Mouse (Mus musculus) inflammation-experienced regulatory T-cells, adult 6 months (primary cell): ENCODE data around the gene Rarb. TPM values are rescaled to one million over a fixed set of nuclear protein-coding genes. Genes with fewer than 3 reads are reported as not detected.

ENCODE experiments used
- ATAC-seq: one replicate; pipeline ENCODE4 v1.8.0; 2017
- polyA plus RNA-seq, 3 experiments: library from polyadenylated mRNA; unstranded; fragments of 100-300 nt; shearing (Covaris generic); gene quantifications; one replicate each; pipeline ENCODE4 v1.2.1; 2017

Rarb gene
- polyA plus RNA-seq, 3 experiments from 2014 or later, result not detected

- no peak for ATAC-seq
Measured at GRCm38 (mm10) chr14:16577049-16577448, 241.9 kb downstream of the Rarb start.

DNA sequence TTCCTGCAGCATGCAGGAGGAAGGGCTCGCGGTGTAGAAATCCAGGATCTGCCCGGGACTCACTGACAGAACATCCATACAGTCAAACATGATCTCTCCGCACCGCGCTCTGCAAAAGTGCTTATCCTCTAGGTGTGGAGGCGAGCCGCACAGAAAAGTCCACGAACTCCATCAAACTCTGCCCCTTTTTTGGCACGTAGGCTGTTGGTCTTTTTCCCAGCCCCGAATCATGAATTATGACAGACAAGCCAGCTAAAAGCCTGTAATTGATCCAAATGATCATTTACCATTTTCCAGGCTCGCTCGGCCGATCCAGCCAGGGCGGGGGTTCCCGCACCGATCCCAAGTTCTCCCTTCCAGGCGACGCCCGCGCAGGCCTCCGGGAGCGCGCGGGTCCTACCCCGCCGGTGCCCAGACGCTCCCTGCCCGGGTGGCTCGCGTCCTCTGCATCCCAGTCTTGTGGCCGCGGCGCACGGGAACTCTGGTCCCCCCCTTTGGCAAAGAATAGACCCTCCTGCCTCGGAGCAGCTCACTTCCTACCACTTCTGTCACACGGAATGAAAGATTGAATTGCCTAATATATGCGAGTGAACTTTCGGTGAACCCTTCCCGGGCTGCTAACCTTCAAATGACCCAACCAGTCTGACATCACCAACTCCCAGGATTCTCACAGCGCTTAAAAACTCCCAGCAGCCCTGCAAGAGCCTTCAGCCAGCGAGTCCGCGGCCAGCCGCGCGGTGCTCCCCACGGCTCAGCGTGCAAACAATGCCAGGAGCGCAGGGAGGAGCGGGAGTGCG, 243.8 kb downstream of the Rarb start:
- ATAC-seq, result no peak

- ATAC-seq, result no peak
Measured at GRCm38 (mm10) chr14:16573475-16574171, 245.3 kb downstream of the Rarb start.

DNA sequence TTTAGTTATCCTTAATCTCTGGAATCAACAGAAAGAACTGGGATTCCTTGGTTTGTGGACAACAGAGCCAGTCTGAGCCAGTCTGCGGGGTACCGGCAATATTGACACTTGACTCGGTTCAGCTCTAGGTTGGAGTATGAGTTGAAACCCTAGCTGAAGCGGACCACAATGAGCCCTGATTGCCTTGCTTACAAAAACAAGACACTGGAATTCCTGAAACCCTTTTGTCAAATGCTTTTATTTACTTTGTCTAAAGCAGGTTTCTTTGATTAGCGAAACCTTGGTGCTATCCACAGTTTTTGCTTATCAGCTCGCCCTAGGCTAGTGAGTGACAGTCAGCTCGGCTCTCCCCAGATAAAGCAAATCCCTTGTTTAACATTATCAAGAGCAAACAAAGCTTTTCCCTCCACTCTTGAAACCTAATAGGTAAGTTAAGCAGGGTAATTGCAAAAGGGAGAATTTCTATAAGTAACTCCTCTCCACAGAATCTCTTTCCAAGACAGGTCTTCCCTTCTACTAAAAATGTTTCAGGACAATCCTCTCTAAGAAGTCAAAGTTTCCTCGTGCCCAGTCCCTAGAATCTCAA, 246.1 kb downstream of the Rarb start:
- no peak for ATAC-seq

DNA sequence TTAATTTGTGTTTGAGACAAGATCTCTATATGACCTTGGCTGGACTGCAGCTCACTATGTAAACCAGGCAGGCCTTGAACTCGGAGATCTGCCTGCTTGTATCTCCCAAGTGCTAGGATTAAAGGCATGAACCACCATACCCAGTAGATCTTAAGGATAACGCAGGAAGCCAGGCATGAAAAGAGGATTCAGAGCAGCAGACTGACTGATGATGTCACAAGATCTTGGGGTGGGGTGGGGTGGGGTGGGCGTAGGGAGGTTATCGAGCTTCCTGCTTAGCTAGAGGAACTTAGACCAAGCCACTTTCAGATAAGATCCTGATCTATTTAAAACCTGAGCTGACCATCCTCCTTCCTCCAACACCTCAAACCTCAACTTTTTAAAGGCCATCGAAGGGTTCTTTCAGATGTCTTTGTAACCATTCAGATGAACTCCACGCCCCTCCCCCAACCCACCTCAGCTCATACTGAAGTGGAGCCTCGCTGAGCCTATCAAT, 249.4 kb downstream of the Rarb start:
- ATAC-seq, result no peak

GRCm38 (mm10) chr14:16566920-16567319, 252.0 kb downstream of the Rarb start:
- ATAC-seq, result no peak

- ATAC-seq, result no peak
Measured at GRCm38 (mm10) chr14:16563912-16564311, 255.0 kb downstream of the Rarb start.

DNA sequence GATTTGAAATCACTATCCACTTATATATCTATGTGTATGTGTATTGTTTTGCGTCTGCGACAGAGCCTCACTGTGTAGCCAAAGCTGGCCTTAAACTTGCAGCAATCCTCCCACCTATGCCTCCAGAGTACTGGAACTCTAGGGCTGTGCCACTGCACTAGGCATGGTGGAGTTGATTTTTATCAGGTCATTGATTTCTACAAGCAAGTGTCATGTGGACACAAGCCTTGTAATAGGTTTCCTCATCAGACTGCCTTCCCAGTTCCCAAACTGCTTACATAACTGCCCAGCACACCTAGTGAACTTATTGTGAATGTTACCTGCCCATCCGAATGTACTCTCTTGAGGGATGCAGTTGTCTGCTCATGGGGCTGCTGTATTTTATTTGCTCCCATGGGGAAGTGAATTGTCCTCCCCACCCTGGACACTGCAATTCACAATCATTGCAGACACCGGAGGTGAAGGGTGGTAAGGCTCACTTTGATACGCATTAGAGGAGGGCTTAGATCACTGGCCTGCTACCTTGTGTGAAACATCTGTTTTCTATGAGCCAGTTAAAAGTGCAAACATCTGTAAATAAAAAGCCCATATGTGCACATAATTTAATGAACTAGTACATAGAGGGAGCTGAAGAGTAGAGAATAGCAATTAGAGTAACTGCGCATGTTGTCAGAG, 257.3 kb downstream of the Rarb start:
- ATAC-seq, result no peak

- ATAC-seq, result no peak
Measured at GRCm38 (mm10) chr14:16559294-16560217, 259.4 kb downstream of the Rarb start.

DNA sequence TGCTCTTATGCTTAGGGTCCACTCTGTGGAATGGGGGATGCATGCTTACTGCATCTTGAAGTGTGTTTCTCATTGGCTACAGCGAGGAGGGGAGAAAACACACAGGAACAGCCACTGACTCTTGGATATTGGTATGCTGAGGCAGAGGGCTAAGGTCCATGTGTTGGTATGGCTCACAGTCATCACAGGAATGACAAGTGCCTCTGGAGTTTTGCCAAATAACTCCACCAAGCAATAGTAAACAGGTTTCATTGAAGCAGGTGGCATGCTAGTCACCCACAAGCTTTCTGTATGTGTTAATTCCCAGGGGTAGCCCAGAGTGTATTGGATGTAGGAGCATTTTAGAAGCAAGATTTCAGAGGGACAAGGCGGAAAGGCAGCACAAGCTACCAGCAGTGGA, 260.9 kb downstream of the Rarb start:
- ATAC-seq, result no peak

DNA sequence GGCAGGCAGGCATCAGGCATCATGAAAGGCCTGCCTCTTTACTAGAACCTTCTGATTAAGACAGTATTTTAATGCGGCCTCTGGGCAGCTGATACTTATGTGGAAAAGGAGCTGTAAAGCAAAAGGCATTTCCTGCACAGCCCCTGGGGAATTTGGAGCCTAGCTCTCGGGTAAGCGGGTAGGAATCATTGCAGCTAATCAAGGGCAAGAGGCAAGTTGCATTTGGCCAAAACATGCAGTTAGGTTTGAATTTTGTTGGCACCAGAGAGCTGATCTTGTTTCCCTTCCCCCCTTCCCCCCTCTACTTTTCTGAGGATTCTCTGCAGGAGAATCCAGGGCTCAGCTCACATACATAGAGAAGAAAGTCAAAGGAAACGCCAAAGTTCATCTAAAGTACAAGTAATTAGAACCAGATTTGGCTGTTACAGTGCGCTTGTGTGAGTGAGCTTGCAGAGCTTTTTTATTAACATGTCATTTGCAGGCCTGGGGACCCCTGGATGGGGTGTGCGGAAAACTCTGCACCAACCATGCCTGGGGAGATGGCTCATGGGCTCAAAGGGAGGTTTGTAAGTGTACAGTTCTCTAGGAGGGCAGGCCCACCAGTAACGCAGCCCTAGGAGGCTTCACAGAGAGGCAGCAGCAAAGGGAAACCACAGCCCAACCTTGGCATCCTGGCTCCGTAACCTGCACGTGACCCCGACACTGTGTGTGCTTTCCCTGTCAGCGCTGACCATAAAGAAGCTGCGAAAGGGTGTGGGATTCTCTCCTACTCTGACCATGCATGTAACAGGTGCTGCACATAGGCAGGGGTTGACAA, 264.1 kb downstream of the Rarb start:
- no peak for ATAC-seq

DNA sequence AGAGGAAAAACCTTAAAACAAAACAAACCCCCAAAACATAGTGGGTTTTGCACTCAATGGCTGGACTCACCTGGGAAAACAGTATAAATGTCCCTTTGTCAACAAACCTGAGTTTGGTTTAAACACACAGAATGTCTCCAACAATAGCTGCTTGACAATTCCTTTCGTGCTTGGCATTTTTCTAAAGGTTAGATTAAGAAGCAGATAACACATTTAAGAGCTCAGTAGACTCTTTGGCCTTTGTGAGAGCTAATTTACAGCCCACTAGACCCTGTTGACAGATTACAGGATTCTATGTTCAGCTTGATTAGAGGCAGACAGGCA, 264.7 kb downstream of the Rarb start:
- no peak for ATAC-seq

- no peak for ATAC-seq
Measured at GRCm38 (mm10) chr14:16552293-16552692, 266.7 kb downstream of the Rarb start.

GRCm38 (mm10) chr14:16551843-16552242, 267.1 kb downstream of the Rarb start:
- ATAC-seq, result no peak

- ATAC-seq, result no peak
Measured at GRCm38 (mm10) chr14:16548200-16548576, 270.8 kb downstream of the Rarb start.

DNA sequence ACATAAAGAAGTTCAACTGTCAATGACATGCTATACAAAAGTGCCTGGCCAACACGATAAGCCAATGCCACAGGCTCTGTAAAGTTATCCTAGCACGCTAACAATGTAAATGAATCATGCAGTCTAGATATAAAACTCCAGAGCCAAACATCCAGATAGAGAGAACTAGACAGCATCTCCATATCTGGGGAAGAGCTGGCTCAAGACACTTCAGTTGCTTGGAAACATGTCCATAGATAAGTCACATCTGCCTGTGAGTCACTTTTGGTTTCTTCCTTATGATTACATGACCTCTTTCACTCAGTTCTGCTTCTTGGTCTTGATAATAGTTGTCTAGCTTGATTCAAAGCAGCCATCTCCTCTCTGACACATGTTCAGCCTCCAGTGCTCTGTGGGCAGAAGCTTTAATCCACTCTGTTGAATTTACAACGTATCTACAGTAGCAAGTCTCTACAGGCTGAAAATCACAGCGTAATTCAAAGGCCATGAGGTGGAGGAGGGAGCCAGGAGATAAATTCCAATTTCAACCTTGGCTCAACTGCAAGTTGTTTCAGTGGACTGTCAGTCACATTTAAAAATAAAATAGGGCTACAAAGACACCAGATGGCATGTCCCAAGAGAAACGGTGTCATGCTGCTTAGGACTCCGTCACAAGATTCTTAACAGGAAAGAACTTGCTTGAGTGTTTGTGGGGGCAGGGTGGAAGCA, 271.3 kb downstream of the Rarb start:
- ATAC-seq, result no peak

DNA sequence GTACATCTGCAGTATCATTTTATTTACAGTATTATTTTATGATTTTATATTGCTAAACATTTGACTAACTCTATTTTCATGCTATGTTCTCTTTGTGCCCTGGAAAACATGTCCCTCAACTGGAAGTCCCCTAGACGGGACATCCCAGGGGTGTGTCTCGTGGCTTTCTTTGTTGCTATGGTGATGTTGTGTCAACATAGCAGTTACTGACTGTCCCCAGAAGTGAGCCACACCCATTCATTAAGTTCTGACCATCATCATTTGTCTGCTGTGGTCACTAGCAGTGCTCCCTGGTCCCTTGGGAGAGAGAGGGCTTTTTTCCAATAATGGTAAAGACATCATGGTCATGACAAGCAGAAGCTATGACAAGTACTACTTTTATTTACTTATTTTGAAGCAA, 274.0 kb downstream of the Rarb start:
- ATAC-seq, result no peak

- ATAC-seq, result no peak
Measured at GRCm38 (mm10) chr14:16541641-16542040, 277.3 kb downstream of the Rarb start.

DNA sequence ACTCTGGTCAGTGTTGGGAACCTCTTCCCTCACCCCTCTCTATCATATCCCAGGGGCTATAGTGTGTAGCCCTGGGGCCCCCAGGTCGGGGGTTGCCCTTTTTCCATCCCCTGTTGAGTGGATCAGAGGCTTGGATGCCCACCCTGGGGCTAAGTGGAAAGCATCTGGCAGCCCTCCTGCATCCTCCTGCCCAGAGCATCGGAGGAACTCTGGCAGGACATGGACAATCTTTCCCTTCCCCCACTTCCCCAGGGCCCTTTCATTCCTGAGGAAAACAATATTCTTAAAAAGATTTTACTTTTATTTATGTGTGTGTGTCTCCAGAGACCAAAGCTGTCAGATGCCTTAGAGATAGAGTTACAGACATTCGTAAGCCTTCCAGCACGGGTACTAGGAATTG, 281.5 kb downstream of the Rarb start:
- no peak for ATAC-seq

GRCm38 (mm10) chr14:16528631-16529030, 290.3 kb downstream of the Rarb start:
- no peak for ATAC-seq

GRCm38 (mm10) chr14:16526120-16526519, 292.8 kb downstream of the Rarb start:
- no peak for ATAC-seq
